Mouse (Mus musculus) testis, adult 2 months (tissue): Measurements from ENCODE around the gene Itpr1.

ENCODE experiments used
- CTCF ChIP-seq: fragments of 200-500 bp; IDR thresholded peaks from 2 replicates; pipeline ENCODE4 v1.5.1; 2012; ENCODE audit warnings: low read depth, mild to moderate bottlenecking, inconsistent platforms, low read length, moderate library complexity; ENCODE audit not compliant: control insufficient read depth, insufficient read depth, insufficient replicate concordance
- POLR2A ChIP-seq: fragments of 200-500 bp; IDR thresholded peaks from 2 replicates; pipeline ENCODE4 v1.6.1; 2012; ENCODE audit warnings: low read depth, mild to moderate bottlenecking, inconsistent platforms, low read length, moderate library complexity; ENCODE audit not compliant: control insufficient read depth

GRCm38 (mm10) chr6:108451536-108451935 is 238.6 kb downstream of the Itpr1 start:
- no peak for TF ChIP-seq CTCF
- TF ChIP-seq POLR2A: no peak
